Mouse (Mus musculus): Measurements from ENCODE around the gene Etl4.

GRCm38 (mm10) chr2:20443671-20444440, 534.3 kb downstream of the Etl4 start:
- no peak for TF ChIP-seq GATA1 (IDR thresholded peaks at IDR 0.05; ENCODE audit: low read length)
- no peak for TF ChIP-seq TAL1 (IDR thresholded peaks at IDR 0.05; ENCODE audit: low read length)

Measured in erythroblast, embryonic 14.5 days (primary cell).